Mouse (Mus musculus): ENCODE measurements at regions not wholly inside any gene's neighbourhood (a gene's known extent, or its start where the extent isn't known, plus 50 kb on each side); places are given as distances from the start of the nearest gene placed in this dataset.

DNA sequence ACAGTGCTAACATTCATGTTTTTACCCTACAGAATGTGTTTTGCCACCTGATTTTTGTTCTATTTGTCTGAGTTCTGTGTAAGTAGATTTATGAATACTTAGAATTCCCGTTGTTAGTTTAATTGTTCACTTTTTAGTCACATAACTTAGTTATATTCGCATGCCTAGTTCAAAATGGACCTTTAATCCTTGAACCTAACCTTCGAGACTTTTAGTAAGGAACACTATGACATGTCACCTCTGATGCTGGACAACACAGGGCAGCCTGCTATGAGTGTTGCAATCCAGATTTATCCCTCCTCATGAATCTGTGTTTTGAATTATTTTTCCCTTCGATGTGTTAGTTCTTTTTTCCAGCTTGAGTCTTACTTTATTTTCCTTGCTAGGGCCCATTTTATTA lies 662.8 kb downstream of the Bckdhb start:
- intact Hi-C loops (cut with DNase I) = no loop called here
- DNase-seq = no peak
- no peak overlapping the region for H3K4me3 ChIP-seq
- H3K27ac ChIP-seq = no peak overlapping the region
- no peak for TF ChIP-seq CTCF (IDR thresholded peaks at IDR 0.05)

DNA sequence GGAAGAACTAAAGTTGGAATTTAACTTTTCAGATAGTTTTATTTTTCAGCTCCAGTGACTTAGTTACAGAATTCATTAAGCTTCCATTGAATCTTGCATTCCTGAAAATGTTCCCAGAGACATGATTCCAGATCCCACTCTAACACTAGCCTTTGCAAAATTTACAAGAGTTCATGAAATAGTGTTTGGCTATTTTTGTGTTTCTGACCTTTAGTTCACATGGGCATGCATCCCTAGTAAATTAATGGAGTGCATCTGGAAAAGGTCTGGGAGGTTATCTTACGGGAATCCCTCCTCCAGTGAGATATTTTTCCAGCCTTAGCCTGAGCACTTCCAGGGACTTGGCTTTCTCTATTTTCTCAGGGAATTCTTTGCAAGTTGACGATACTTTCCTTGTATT lies 669.8 kb downstream of the Bckdhb start:
- H3K4me3 ChIP-seq = no peak overlapping the region
- DNase-seq = no peak
- intact Hi-C loops (cut with DNase I) = no loop called here
- no peak for TF ChIP-seq CTCF (IDR thresholded peaks at IDR 0.05)
- no peak overlapping the region for H3K27ac ChIP-seq
